Mouse (Mus musculus) G1E-ER4 (cell line): Measurements from ENCODE around the gene 2410004P03Rik. TPM values are rescaled to one million over a fixed set of nuclear protein-coding genes. Genes with fewer than 3 reads are reported as not detected.

Source experiments
- GATA1 ChIP-seq: IDR thresholded peaks from one replicate; pipeline ENCODE4 v1.8.0; 2012; ENCODE audit warnings: low read length, inconsistent platforms
- polyA plus RNA-seq: library from polyadenylated mRNA; stranded (reverse); fragments of >175 nt; gene quantifications from 2 replicates; pipeline ENCODE4 v1.2.3, GENCODE M21; 2012

The 2410004P03Rik gene
- polyA plus RNA-seq, 1 experiment: not detected

DNA sequence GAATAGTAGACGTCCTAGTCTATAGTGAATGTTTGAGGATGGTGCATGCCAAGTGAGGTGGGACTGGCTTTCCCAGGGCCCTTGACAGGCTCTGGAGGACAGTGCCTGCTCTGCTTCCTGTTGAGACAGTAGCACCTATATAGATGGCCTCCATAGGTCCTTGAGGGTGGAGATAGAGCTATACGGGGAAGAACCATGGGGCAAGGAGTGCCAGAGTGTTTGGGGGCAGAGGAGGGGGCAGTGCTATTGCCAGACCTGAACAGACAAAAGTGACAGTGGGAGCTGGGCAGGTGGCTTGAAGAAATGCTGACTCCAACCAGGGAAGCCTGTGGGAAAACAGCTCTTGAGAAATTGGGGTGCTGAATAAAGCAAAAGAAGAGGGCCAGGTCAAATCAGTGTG lies 17.2 kb downstream of the 2410004P03Rik start:
- no peak for TF ChIP-seq GATA1

DNA sequence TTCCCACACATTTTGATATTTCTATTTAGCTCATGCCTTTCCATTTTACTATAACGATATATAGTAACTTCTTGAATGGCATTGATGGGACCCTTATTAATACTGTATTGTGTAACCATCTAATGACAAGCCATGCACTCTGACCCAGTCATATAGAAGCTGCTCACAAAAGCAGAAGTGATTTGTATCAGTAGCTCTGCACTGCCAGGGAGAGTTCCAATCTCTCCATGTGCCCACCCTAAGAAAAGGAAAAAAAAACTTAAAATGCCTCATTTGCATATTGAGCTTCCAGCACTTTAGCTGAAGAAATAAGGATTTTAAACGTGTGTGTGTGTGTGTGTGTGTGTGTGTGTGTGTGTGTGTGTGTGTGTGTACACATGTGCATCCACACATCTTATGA lies 19.2 kb downstream of the 2410004P03Rik start:
- no peak for TF ChIP-seq GATA1

DNA sequence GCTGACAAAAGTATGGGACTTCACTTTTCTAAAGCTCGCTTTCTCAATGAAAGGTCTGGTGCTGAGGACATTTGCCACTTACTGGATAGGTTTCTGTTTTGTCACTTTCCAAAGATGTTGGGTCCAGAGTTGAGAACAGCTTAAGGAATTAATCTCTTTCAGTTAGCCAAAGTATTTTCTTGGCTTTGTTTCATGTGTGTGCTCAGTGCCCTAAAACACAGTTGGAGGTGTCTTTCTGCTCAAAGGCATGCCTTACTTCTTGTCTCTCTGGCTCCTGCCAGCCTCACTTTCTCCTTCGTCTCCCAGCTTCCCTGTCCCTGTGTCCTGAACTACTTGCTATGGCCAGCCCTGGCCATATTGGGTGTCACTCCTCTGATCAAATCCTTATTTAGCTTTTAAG lies 20.2 kb downstream of the 2410004P03Rik start:
- no peak for TF ChIP-seq GATA1

DNA sequence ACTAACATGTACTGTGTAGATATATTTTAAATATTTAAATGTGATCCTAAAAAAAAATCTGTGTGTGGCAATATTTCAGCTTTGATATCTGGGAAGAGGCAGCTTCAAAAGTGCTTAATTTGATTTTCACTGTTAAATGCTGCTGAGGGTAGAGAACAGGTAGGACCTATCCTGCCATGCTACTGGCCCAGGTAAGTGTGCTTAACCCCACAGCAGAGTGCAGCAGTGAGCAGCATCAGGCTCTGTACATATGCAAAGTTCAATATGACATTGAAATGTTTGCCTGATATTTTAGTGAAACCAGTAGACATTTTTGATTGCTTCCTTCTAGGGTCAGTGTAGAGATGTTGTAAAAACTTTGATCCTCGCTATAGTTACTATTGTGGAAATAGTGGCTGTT lies 25.7 kb downstream of the 2410004P03Rik start:
- TF ChIP-seq GATA1: no peak

DNA sequence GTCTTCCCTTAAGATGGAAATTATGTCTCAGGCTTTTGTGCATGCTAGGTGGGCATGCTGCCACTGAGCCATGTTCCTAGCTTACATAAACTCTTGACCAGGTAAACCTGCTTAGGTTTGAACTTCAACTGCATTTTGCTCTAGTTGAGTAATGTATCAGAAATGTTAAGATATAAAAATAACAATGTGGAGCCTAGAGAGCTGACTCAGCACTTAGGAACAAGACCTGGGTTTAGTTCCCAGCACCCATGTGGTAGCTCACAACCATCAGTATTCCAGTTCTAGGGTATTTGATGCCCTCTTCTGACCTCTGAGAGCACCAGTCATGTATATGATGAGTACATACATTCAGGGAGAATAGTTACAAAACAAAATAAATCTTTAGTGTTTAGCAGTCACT lies 34.4 kb downstream of the 2410004P03Rik start:
- no peak for TF ChIP-seq GATA1

DNA sequence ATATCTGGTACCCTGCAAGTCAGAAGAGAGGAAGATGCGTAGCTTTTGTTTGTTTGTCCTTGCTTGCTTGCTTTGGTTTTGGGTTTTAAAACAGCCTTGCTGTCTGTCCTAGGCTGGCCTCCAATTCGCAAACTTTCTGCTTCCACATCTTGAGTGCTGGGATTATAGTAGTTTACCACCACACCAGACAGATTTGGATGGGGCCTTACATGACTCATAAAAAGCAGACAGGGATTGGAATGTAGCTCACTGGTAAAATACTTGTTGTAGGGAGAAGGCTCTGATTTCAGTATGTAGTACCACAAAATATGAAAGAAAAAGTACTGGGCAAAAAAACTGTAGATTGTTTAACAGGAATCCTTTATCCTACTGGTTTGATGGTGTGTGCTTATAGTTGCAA lies 44.7 kb downstream of the 2410004P03Rik start:
- no peak for TF ChIP-seq GATA1

DNA sequence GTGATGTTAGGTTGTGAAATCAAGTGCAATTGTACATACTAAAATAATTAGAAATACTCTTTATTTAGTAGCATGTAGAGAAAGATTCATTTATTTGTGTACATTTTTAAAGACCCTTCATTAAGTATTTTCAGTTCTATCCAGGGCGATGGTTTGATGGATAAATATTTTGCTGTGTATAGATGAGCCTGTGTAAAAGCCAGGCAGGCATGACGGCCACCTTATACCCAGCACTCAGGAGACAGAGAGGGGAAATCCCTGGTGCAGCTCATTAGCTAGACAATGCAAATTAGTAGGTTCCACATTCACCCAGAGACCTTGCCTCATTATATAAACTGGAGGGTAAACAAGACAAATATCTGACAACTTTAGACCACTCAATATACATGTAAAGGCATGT lies 48.2 kb downstream of the 2410004P03Rik start:
- no peak for TF ChIP-seq GATA1

DNA sequence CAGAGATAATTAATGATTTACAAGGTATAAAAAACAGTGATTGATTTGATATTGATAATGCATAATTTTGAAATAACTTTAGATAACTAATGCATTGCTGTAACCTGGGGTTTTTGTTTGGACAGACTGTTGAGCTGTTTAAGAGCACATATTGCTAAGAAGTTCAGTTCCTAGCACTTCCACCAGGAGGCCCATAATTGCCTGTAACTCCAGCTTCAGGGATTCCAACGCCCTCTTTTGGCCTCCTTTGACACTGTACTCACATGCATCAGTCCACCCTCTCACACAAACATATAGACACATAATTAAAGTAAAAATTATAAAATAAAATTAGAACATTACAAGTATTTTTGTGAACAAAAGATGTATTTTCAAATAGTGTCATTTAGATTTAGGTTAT lies 52.7 kb downstream of the 2410004P03Rik start:
- TF ChIP-seq GATA1: no peak

Other genes starting within 250 kb of the 2410004P03Rik start
- gene Greb1, start 210.8 kb downstream of the 2410004P03Rik start, polyA plus RNA-seq: not detected in 2 replicates
- gene E2f6, start 200.8 kb downstream of the 2410004P03Rik start, polyA plus RNA-seq: 8.7 and 12.5 TPM in 2 replicates
- gene Rock2, start 116.8 kb downstream of the 2410004P03Rik start, polyA plus RNA-seq: 3.4 and 4.7 TPM in 2 replicates
- 29.8 and 37.5 TPM in 2 replicates for gene Pqlc3, start 11.3 kb downstream of the 2410004P03Rik start, polyA plus RNA-seq
- not detected in 2 replicates for gene Kcnf1, start 165.2 kb upstream of the 2410004P03Rik start, polyA plus RNA-seq